Mouse (Mus musculus) heart, embryonic 16.5 days (tissue): Measurements from ENCODE around the gene Sgpl1. TPM values are rescaled to one million over a fixed set of nuclear protein-coding genes. Genes with fewer than 3 reads are reported as not detected.

ENCODE experiments used
- ATAC-seq: fragments of 200-750 bp; cut with Nextera tagmentation; replicated peaks from 2 replicates; pipeline ENCODE4 v1.8.0; 2017; ENCODE audit warnings: moderate number of reproducible peaks; ENCODE audit not compliant: insufficient read depth, low FRiP score; ENCODE audit errors: extremely low read depth
- H3K27ac ChIP-seq: fragments of 300-500 bp; sonication (generic); 2 replicates; pipeline ENCODE4 v1.5.1; 2014; ENCODE audit warnings: mild to moderate bottlenecking, low read length, control low read depth, moderate library complexity
- H3K27me3 ChIP-seq: fragments of 300-500 bp; sonication (generic); 2 replicates; pipeline ENCODE4 v1.6.1; 2014; ENCODE audit warnings: low read length, mixed read lengths; ENCODE audit not compliant: control insufficient read depth, insufficient read depth
- H3K36me3 ChIP-seq: fragments of 300-500 bp; sonication (generic); 2 replicates; pipeline ENCODE4 v1.6.1; 2014; ENCODE audit not compliant: control insufficient read depth, insufficient read depth
- H3K4me1 ChIP-seq: fragments of 300-500 bp; sonication (generic); 2 replicates; pipeline ENCODE4 v1.6.1; 2014; ENCODE audit warnings: low read length, mixed read lengths; ENCODE audit not compliant: control insufficient read depth, insufficient read depth
- H3K4me2 ChIP-seq: fragments of 300-500 bp; sonication (generic); 2 replicates; pipeline ENCODE4 v1.6.1; 2014; ENCODE audit warnings: low read depth, mild to moderate bottlenecking, control low read depth, low read length
- H3K4me3 ChIP-seq: fragments of 300-500 bp; sonication (generic); 2 replicates; pipeline ENCODE4 v1.5.1; 2014; ENCODE audit warnings: mild to moderate bottlenecking, control low read depth, low read length
- H3K9ac ChIP-seq: fragments of 300-500 bp; sonication (generic); 2 replicates; pipeline ENCODE4 v1.6.1; 2014; ENCODE audit warnings: low read length, control low read depth
- H3K9me3 ChIP-seq: fragments of 300-500 bp; sonication (generic); replicated peaks from 2 replicates; pipeline ENCODE4 v1.6.1; 2016; ENCODE audit warnings: low read length; ENCODE audit not compliant: control insufficient read depth
- WGBS: fragments of 180-500 bp; shearing (Covaris S2); extraction: QIAGEN DNeasy Blood & Tissue Kit; methylation state at CpG from one replicate; pipeline ENCODE4 v1.1.7; 2014; 5-methylcytosine and 5-hydroxymethylcytosine counted together
- polyA plus RNA-seq: library from polyadenylated mRNA; unstranded; fragments of >200 nt; fragmentation: Nextera tagmentation; extraction: Ambion mirVana; gene quantifications from 2 replicates; pipeline ENCODE4 v1.2.1, GENCODE M21; 2015

Gene Sgpl1
- polyA plus RNA-seq, 1 experiment from 2014 or later: 41.1 TPM

GRCm38 (mm10) chr10:61085364-61085763 lies 62.1 kb downstream of the Sgpl1 start:
- Histone ChIP-seq H3K9ac (no peak overlapping the region), H3K4me1 (peaks cover 12% of the 10 kb centered on the region; the same call in 1 of the 2 replicates), H3K4me3 (no peak overlapping the region), H3K27me3 (no peaks in the 10 kb centered on the region), H3K36me3 (no peaks in the 10 kb centered on the region), H3K27ac (no peak overlapping the region), H3K9me3 (no peaks in the 10 kb centered on the region), H3K4me2 (no peak overlapping the region)
- 89% methylated on average over 2 of the region's 2 CpGs for WGBS
- ATAC-seq: no peak

DNA sequence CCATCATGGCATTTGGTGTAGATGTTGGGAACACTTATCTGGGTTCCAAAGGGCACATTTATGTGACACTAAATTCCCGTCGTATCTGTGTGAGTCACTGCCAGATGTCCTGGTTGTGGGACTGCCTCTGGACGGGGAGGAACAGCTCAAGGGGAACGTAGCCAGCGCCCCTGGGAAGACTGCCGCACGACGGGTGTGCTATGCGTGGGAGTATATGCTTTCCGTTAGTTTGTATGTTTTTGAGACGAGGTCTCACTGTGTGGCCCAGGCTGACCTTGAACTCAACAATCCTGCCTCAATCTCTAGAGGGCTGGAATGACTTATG lies 66.6 kb downstream of the Sgpl1 start:
- Histone ChIP-seq H3K9ac (no peak overlapping the region), H3K27ac (no peak overlapping the region), H3K27me3 (no peaks in the 10 kb centered on the region), H3K4me3 (no peak overlapping the region), H3K4me2 (no peak overlapping the region), H3K4me1 (no peaks in the 10 kb centered on the region), H3K36me3 (no peaks in the 10 kb centered on the region), H3K9me3 (0 out of 2 replicates have a peak, but pooled peaks cover 3% of the 10 kb centered on the region)
- WGBS: 52% methylated on average over 11 of the region's 11 CpGs
- ATAC-seq: 0 out of 2 replicates have a peak, but pooled peaks have one; percentile 30

DNA sequence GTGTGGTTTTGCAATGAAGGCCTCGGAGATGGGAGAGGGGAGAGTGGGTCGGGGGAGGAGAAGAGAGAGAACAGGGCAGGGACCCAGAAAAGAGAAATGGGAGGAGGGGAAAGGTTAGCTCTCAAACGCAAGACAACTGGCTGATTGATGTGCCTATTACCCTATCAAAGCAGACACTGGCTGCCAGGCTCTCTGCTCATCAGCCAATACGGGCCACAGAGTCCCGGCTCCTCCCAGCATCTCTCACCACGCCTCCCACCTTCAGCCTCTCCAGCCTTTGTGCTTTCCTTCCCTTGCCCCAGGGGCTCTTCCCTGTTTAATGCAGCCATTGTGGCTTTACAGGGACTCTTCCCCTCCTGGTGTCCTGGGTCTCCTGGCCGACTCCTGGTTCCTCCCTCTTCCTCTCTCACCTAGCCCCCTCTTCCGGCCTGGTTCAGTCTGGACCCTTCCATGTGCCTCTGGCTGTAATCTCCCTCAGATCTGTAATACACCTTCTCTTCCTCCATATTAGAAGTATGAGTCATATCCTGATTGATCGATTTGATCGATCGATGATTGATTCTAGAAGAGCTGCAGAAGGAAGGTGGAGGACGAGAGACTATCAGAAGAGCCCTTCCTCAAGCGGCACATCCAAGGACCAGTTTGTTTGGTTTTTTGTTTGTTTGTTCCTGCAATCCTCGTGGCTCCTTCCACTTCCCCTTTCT lies 67.1 kb downstream of the Sgpl1 start:
- Histone ChIP-seq H3K4me1 (no peaks in the 10 kb centered on the region), H3K27ac (no peak overlapping the region), H3K9ac (no peak overlapping the region), H3K36me3 (no peaks in the 10 kb centered on the region), H3K27me3 (no peaks in the 10 kb centered on the region), H3K9me3 (0 out of 2 replicates have a peak, but pooled peaks cover 3% of the 10 kb centered on the region), H3K4me3 (peak overlapping the region; percentile 19; the same call in 1 of the 2 replicates), H3K4me2 (peak overlapping the region; percentile 44)
- ATAC-seq: peak; percentile 88
- 39% methylated on average over 14 of the region's 14 CpGs for WGBS

GRCm38 (mm10) chr10:61075607-61076006 lies 71.9 kb downstream of the Sgpl1 start:
- no peak overlapping the region for H3K27ac ChIP-seq
- WGBS: 89% methylated on average over 3 of the region's 3 CpGs
- H3K9me3 ChIP-seq: 0 out of 2 replicates have a peak, but pooled peaks cover 3% of the 10 kb centered on the region
- no peak overlapping the region for H3K9ac ChIP-seq
- no peak overlapping the region for H3K4me2 ChIP-seq
- no peak overlapping the region for H3K4me3 ChIP-seq
- no peaks in the 10 kb centered on the region for H3K36me3 ChIP-seq
- no peaks in the 10 kb centered on the region for H3K4me1 ChIP-seq
- no peak for ATAC-seq
- H3K27me3 ChIP-seq: no peaks in the 10 kb centered on the region

DNA sequence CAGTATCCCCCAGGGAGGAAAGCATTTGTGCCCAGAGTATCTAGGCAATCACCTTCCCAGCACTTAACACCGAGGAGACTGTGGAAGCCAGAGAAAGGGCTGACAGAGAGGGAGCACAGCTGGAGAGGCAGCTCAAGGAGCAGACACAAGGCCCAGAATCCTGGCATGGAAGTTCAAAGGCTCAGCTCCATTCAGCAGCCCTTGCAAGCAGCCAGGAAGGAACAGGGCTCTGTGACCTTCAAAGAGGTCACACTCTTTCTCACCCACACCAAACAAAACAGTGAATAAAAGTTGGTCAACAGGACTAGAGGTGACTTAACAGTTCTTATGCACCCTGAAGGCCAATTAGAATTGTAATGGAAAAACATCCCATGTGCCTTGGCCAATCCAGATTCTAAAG lies 72.9 kb downstream of the Sgpl1 start:
- H3K27me3 ChIP-seq: no peaks in the 10 kb centered on the region
- no peaks in the 10 kb centered on the region for H3K36me3 ChIP-seq
- H3K4me3 ChIP-seq: no peak overlapping the region
- H3K9me3 ChIP-seq: 0 out of 2 replicates have a peak, but pooled peaks cover 3% of the 10 kb centered on the region
- no peak for ATAC-seq
- no peaks in the 10 kb centered on the region for H3K4me1 ChIP-seq
- 0% methylated on average over 1 of the region's 1 CpGs for WGBS
- H3K9ac ChIP-seq: no peak overlapping the region
- no peak overlapping the region for H3K4me2 ChIP-seq
- H3K27ac ChIP-seq: no peak overlapping the region

DNA sequence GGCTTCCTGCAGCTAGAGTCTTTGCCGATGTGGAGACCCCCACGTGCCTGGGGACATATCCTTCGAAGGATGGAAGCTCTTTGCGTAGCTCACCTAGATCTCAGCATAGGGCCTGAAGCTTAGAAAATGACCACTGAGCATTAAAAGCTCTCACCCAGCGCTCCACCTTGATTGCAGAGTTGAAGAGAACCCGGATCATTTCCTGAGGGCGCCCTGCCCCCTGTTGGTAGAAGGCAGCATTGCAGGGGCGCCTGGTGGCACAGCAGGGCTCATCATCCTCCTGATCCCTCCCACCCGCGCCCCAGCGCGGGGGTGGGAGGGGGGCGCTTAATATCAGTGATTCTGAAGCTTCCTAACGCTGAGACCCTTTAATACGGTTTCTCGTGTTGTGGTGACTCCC lies 75.2 kb downstream of the Sgpl1 start:
- 15% methylated on average over 16 of the region's 16 CpGs for WGBS
- H3K36me3 ChIP-seq: no peaks in the 10 kb centered on the region
- no peak overlapping the region for H3K9ac ChIP-seq
- H3K9me3 ChIP-seq: 0 out of 2 replicates have a peak, but pooled peaks cover 3% of the 10 kb centered on the region
- no peaks in the 10 kb centered on the region for H3K27me3 ChIP-seq
- ATAC-seq: no peak
- H3K4me2 ChIP-seq: no peak overlapping the region
- H3K27ac ChIP-seq: no peak overlapping the region
- peaks cover 7% of the 10 kb centered on the region; the same call in 1 of the 2 replicates for H3K4me1 ChIP-seq
- H3K4me3 ChIP-seq: no peak overlapping the region

DNA sequence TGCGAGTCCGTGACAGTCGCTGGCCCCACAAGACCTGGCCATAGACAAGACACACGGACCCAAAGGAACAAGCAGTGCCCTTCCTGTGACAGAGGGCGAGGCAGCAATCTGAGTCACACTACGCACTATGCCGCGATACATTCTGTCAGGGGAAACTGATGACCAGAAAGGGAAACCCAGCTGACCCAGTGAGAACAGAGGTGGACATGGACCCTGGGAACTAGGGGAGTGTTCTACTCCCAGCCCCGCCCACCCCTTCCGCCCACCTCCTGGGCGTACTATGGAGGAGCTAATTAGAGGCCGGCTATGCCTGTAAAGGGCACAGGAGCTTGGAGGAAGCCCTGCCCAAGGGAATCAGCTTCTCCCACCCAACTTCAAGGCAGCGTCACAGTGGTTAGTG lies 78.3 kb downstream of the Sgpl1 start:
- Histone ChIP-seq H3K9me3 (no peaks in the 10 kb centered on the region), H3K27ac (peak overlapping the region; percentile 52), H3K4me3 (no peak overlapping the region), H3K27me3 (no peaks in the 10 kb centered on the region), H3K9ac (no peak overlapping the region), H3K4me1 (peaks cover 17% of the 10 kb centered on the region), H3K36me3 (no peaks in the 10 kb centered on the region), H3K4me2 (peak overlapping the region; percentile 26)
- no peak for ATAC-seq
- 13% methylated on average over 13 of the region's 13 CpGs for WGBS

DNA sequence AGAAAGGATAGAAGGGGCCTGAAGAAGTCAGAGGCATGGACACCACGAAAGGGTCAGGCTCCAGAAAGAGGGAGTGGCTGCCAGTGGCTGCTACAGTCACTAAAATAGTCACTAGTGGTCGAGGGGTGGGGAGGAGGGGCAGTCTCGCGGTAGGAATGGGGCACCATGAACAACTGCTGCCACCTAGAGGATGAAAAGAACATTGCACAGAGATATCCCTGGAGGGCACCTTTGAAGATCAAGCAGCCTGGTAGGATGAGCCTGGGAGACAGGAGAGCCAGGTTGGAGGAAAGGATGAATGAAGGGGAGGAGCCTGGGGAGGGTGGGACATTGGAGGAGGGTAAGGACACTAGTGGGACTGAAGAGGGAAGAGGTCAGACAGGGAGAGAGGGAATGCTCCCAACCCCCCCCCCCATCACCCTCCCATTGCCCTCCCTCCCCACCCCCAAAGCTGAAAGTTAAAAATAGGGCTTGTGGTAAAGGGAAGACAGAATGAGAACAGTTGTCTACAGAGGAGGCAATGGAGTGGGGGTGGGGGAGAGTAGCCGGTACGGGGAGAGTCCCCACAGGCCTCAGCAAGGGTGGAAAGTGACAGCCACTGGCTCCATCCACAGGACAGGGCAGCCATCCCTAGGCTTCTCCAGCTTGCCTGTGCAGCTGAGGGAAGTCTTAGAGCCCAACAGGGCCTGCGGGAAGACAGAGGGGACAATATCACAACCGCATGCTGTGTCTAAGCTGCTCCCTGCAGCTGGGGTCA lies 78.9 kb downstream of the Sgpl1 start:
- Histone ChIP-seq H3K9ac (no peak overlapping the region), H3K9me3 (no peaks in the 10 kb centered on the region), H3K4me2 (peak overlapping the region; percentile 32), H3K27me3 (no peaks in the 10 kb centered on the region), H3K27ac (peak overlapping the region; percentile 52), H3K4me1 (peaks cover 17% of the 10 kb centered on the region), H3K4me3 (no peak overlapping the region), H3K36me3 (no peaks in the 10 kb centered on the region)
- 9% methylated on average over 8 of the region's 8 CpGs for WGBS
- peak; percentile 69 for ATAC-seq
